Mouse (Mus musculus) heart, embryonic 16.5 days (tissue): ENCODE data around the gene Traf2. TPM values are rescaled to one million over a fixed set of nuclear protein-coding genes. Genes with fewer than 3 reads are reported as not detected.
A peak's percentile ranks its signal among the peaks of the same experiment; 100 is the strongest.

Experiments
- ATAC-seq: fragments of 200-750 bp; cut with Nextera tagmentation; replicated peaks from 2 replicates; pipeline ENCODE4 v1.8.0; 2017; ENCODE audit warnings: moderate number of reproducible peaks; ENCODE audit not compliant: insufficient read depth, low FRiP score; ENCODE audit errors: extremely low read depth
- H3K27ac ChIP-seq: fragments of 300-500 bp; sonication (generic); 2 replicates; pipeline ENCODE4 v1.5.1; 2014; ENCODE audit warnings: mild to moderate bottlenecking, low read length, control low read depth, moderate library complexity
- H3K27me3 ChIP-seq: fragments of 300-500 bp; sonication (generic); 2 replicates; pipeline ENCODE4 v1.6.1; 2014; ENCODE audit warnings: low read length, mixed read lengths; ENCODE audit not compliant: control insufficient read depth, insufficient read depth
- H3K36me3 ChIP-seq: fragments of 300-500 bp; sonication (generic); 2 replicates; pipeline ENCODE4 v1.6.1; 2014; ENCODE audit not compliant: control insufficient read depth, insufficient read depth
- H3K4me1 ChIP-seq: fragments of 300-500 bp; sonication (generic); 2 replicates; pipeline ENCODE4 v1.6.1; 2014; ENCODE audit warnings: low read length, mixed read lengths; ENCODE audit not compliant: control insufficient read depth, insufficient read depth
- H3K4me2 ChIP-seq: fragments of 300-500 bp; sonication (generic); 2 replicates; pipeline ENCODE4 v1.6.1; 2014; ENCODE audit warnings: low read depth, mild to moderate bottlenecking, control low read depth, low read length
- H3K4me3 ChIP-seq: fragments of 300-500 bp; sonication (generic); 2 replicates; pipeline ENCODE4 v1.5.1; 2014; ENCODE audit warnings: mild to moderate bottlenecking, control low read depth, low read length
- H3K9ac ChIP-seq: fragments of 300-500 bp; sonication (generic); 2 replicates; pipeline ENCODE4 v1.6.1; 2014; ENCODE audit warnings: low read length, control low read depth
- H3K9me3 ChIP-seq: fragments of 300-500 bp; sonication (generic); replicated peaks from 2 replicates; pipeline ENCODE4 v1.6.1; 2016; ENCODE audit warnings: low read length; ENCODE audit not compliant: control insufficient read depth
- WGBS: fragments of 180-500 bp; shearing (Covaris S2); extraction: QIAGEN DNeasy Blood & Tissue Kit; methylation state at CpG from one replicate; pipeline ENCODE4 v1.1.7; 2014; 5-methylcytosine and 5-hydroxymethylcytosine counted together
- polyA plus RNA-seq: library from polyadenylated mRNA; unstranded; fragments of >200 nt; fragmentation: Nextera tagmentation; extraction: Ambion mirVana; gene quantifications from 2 replicates; pipeline ENCODE4 v1.2.1, GENCODE M21; 2015

Traf2 gene
- polyA plus RNA-seq, 1 experiment from 2014 or later = 27.3 TPM

DNA sequence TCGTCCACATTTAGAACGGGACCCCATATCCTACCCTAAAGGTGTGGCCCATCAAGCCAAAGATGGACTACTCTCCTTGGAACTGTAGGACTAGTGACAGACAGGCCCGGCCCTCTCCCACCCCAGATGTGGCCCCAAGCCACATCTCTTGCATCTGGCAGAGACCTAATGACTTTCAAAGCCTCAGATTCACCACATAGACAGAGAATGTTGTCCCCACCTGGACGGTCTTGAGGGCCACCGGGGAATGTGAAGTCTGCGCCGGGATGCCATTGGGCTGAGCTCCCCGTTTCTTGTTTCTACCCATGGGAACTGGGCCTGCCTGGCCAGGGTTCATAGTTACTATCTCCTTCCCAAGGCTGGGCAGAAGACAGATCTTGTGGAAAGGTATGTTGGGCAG is 69.2 kb downstream of the Traf2 start:
- Histone ChIP-seq H3K4me2 (no peak overlapping the region), H3K27me3 (no peaks in the 10 kb centered on the region), H3K9me3 (no peaks in the 10 kb centered on the region), H3K36me3 (no peaks in the 10 kb centered on the region), H3K9ac (no peak overlapping the region), H3K4me1 (no peaks in the 10 kb centered on the region), H3K4me3 (no peak overlapping the region), H3K27ac (no peak overlapping the region)
- 79% methylated on average over 8 of the region's 8 CpGs for WGBS
- ATAC-seq = no peak

DNA sequence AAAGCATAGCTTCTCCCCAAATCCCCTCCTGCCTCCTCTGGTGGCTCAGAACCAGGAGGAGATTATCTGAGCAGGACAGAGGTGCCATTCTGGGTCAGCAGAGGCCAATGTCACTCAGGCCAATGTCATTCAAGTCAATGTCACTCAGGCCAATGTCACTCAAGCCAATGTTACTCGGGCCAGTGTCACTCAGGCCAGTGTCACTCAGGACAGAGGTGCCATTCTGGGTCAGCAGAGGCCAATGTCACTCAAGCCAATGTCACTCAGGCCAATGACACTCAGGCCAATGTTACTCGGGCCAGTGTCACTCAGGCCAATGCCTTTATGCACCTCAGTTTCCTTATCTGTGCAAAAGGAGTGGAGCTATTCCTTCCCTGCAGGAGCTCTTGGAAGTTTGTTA is 74.2 kb downstream of the Traf2 start:
- Histone ChIP-seq H3K36me3 (no peaks in the 10 kb centered on the region), H3K27ac (no peak overlapping the region), H3K4me2 (no peak overlapping the region), H3K4me1 (peaks cover 22% of the 10 kb centered on the region), H3K9ac (no peak overlapping the region), H3K9me3 (no peaks in the 10 kb centered on the region), H3K27me3 (no peaks in the 10 kb centered on the region), H3K4me3 (no peak overlapping the region)
- no peak for ATAC-seq
- 67% methylated on average over 2 of the region's 2 CpGs for WGBS

DNA sequence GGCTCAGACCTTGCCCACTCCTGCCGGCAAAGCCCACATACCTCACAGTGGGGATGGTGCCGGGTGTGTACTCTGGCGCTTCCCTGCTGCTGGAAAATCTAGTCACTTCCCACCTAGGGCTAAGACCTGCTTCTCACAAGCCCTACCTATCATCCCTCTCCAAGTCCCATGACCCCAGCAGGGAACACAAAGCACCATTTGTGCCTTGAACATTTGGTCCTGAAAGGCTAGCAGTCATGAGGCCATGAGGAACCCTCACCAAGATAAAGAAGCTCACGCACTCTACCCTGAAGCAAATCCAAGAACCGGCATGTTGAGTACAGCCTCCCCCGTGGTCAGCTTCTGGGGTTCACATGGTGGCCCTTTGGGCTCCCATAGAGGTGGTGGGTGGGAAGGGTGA is 76.8 kb downstream of the Traf2 start, which contains the start of gene Ptgds:
Ptgds (minus strand) TSS at position 78 of the 400 bp plus-strand sequence.
- ATAC-seq = no peak
- Histone ChIP-seq H3K4me2 (peak within 1 kb of the TSS; percentile 51), H3K9ac (peak within 1 kb of the TSS; percentile 62)

DNA sequence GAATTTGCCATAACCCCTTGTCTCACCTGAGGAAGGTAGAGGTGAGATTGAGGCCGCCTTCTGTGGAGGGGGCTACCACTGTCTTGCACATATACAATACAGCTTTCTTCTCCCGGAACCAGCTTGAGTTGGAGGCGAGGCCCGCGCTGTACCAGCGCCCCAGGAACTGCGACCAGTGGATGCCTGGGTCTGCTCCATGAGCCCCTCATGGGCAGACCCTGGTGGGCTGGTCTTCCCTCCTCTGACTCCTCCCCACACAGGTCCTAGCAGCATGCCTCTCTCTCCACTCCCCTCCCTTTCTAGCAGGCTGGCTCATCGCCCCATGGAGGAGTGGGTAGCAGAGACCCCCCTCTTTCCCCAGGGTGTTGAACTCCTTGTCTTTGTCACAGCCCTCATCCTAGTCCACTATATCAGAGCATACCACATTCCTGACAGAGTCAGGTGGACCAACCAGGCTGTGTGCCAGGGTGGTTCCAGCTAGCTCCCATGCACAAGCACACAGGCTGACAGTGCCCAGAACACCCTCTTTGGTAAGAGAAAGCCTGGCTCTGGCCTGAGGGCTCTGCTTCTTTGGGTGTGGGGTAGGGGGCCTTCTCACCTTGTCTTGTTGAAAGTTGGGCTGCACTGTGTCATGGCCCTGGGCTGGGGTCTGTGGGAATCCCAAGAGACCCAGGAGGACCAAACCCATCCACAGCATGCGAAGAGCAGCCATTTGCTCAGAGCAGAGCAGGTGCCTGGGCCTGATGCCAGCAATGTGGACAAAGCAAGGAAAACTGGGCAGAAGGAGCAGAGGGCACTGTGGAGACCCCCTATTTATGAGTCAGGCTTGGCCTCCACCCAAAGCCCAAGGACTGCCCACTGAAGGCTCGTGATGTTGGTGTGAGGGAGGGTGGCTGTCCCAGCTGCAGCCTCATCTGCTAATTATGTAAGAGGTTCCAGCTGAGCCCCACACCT is 77.5 kb downstream of the Traf2 start:
- ATAC-seq = peak; percentile 94
- H3K36me3 ChIP-seq = no peaks in the 10 kb centered on the region
- H3K9me3 ChIP-seq = no peaks in the 10 kb centered on the region
- H3K9ac ChIP-seq = peak overlapping the region; percentile 62
- peaks cover 30% of the 10 kb centered on the region for H3K4me1 ChIP-seq
- no peaks in the 10 kb centered on the region for H3K27me3 ChIP-seq
- peak overlapping the region; percentile 51 for H3K4me2 ChIP-seq
- H3K4me3 ChIP-seq = peak overlapping the region; percentile 29
- WGBS = 61% methylated on average over 10 of the region's 10 CpGs
- peak overlapping the region; percentile 98 for H3K27ac ChIP-seq

More for the DNA sequence above, 76.8 kb downstream of the Traf2 start, which contains the start of gene Ptgds:
- 32% methylated on average over 6 of the region's 6 CpGs for WGBS
- Histone ChIP-seq H3K27ac (peak within 1 kb of the TSS; percentile 98), H3K27me3 (no peaks in the 10 kb centered on the region), H3K4me1 (peaks cover 30% of the 10 kb centered on the region), H3K4me3 (peak within 1 kb of the TSS; percentile 29), H3K36me3 (no peaks in the 10 kb centered on the region), H3K9me3 (no peaks in the 10 kb centered on the region)

Other genes with a start within 250 kb of the Traf2 start
- 0.14 TPM in 1 of 2 replicates, not detected in the other for gene Grin1, start 227.8 kb downstream of the Traf2 start, polyA plus RNA-seq
- 24.7 and 28.4 TPM in 2 replicates for gene Man1b1, start 214.6 kb downstream of the Traf2 start, polyA plus RNA-seq
- gene Dpp7, start 190.6 kb downstream of the Traf2 start, polyA plus RNA-seq = 10.3 and 10.6 TPM in 2 replicates
- 18.8 and 19.3 TPM in 2 replicates for gene Uap1l1, start 181.3 kb downstream of the Traf2 start, polyA plus RNA-seq
- gene Sapcd2, start 174.6 kb downstream of the Traf2 start, polyA plus RNA-seq = 21.1 and 22.5 TPM in 2 replicates
- 3.4 and 4.0 TPM in 2 replicates for gene Entpd2, start 151.1 kb downstream of the Traf2 start, polyA plus RNA-seq
- 30.8 TPM in 2 replicates for gene Npdc1, start 147.6 kb downstream of the Traf2 start, polyA plus RNA-seq
- gene Fut7, start 123.7 kb downstream of the Traf2 start, polyA plus RNA-seq = 0.35 and 0.46 TPM in 2 replicates
- gene Abca2, start 118.2 kb downstream of the Traf2 start, polyA plus RNA-seq = 5.4 and 5.8 TPM in 2 replicates
- gene Clic3, start 90.1 kb downstream of the Traf2 start, polyA plus RNA-seq = 8.0 and 17.9 TPM in 2 replicates
- gene Paxx, start 85.8 kb downstream of the Traf2 start, polyA plus RNA-seq = 37.6 and 40.4 TPM in 2 replicates
- gene Ptgds, start 76.9 kb downstream of the Traf2 start, polyA plus RNA-seq = 192 and 202 TPM in 2 replicates
- gene Lcn12, start 53.0 kb downstream of the Traf2 start, polyA plus RNA-seq = not detected in 2 replicates
- gene Fbxw5, start 46.2 kb downstream of the Traf2 start, polyA plus RNA-seq = 92.1 and 97.8 TPM in 2 replicates
- 3.9 and 4.3 TPM in 2 replicates for gene C8g, start 45.2 kb downstream of the Traf2 start, polyA plus RNA-seq
- gene Edf1, start 10.9 kb upstream of the Traf2 start, polyA plus RNA-seq = 288 and 303 TPM in 2 replicates
- 2.7 and 19.0 TPM in 2 replicates for gene Mamdc4, start 27.9 kb upstream of the Traf2 start, polyA plus RNA-seq
- 180 and 190 TPM in 2 replicates for gene Phpt1, start 28.3 kb upstream of the Traf2 start, polyA plus RNA-seq
- gene Ajm1, start 34.8 kb upstream of the Traf2 start, polyA plus RNA-seq = 0.05 and 0.10 TPM in 2 replicates
- 42.7 and 48.9 TPM in 2 replicates for gene Rabl6, start 61.6 kb upstream of the Traf2 start, polyA plus RNA-seq
- gene Ccdc183, start 70.7 kb upstream of the Traf2 start, polyA plus RNA-seq = 0.07 and 0.11 TPM in 2 replicates
- 20.0 and 25.6 TPM in 2 replicates for gene Tmem141, start 75.1 kb upstream of the Traf2 start, polyA plus RNA-seq
- 3.6 and 6.3 TPM in 2 replicates for gene Fcna, start 81.1 kb upstream of the Traf2 start, polyA plus RNA-seq
- not detected in 2 replicates for gene Lcn8, start 106.2 kb upstream of the Traf2 start, polyA plus RNA-seq
- gene Lcn5, start 111.0 kb upstream of the Traf2 start, polyA plus RNA-seq = not detected in 2 replicates
- gene Lcn6, start 129.8 kb upstream of the Traf2 start, polyA plus RNA-seq = not detected in 2 replicates
- gene Lcn10, start 135.8 kb upstream of the Traf2 start, polyA plus RNA-seq = not detected in 2 replicates
- not detected in 2 replicates for gene Obp2a, start 153.1 kb upstream of the Traf2 start, polyA plus RNA-seq
- 42.3 and 45.4 TPM in 2 replicates for gene Bmyc, start 159.8 kb upstream of the Traf2 start, polyA plus RNA-seq
- not detected in 2 replicates for gene Obp2b, start 190.1 kb upstream of the Traf2 start, polyA plus RNA-seq
- gene Lcn3, start 218.6 kb upstream of the Traf2 start, polyA plus RNA-seq = not detected in 2 replicates
- not detected in 2 replicates for gene Lcn11, start 230.1 kb upstream of the Traf2 start, polyA plus RNA-seq
- 0.26 TPM in 1 of 2 replicates, not detected in the other for gene Gm13539, start 235.3 kb upstream of the Traf2 start, polyA plus RNA-seq